Mouse (Mus musculus): ENCODE measurements around the gene Lexm. TPM values are rescaled to one million over a fixed set of nuclear protein-coding genes. Genes with fewer than 3 reads are reported as not detected.

Gene Lexm
- total and polyA plus RNA-seq, 3 experiments, result 0.19 to 0.21 TPM; not detected in 1

DNA sequence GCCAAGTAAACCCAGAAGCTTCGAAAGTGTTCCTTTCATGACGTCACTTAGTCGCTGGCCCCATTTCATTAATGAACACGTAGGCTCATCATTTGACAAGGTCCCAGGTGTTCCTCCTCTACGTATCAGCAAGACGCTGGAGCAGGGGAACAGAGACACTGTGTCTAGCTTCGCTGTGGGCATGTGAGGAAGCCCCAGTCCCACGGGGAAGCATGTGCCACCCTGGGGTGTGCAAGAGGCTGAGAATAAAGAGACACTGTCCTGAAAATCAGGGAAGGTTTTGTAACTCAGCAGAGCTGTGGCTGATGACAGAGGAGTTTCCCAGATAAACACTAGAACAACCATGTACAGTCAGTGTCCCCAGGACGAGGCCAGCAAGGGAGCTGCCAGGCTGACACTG is 20.0 kb downstream of the Lexm start:
- no peak for DNase-seq (ENCODE audit: extremely low read depth)
- TF ChIP-seq GABPA (IDR thresholded peaks at IDR 0.05; ENCODE audit: insufficient replicate concordance, low read depth, low read length) (no peak), USF2 (conservative IDR thresholded peaks at IDR 0.05; ENCODE audit: low read depth, low read length) (no peak), ZMIZ1 (IDR thresholded peaks at IDR 0.05; ENCODE audit: low read depth, low read length) (no peak), ETS1 (conservative IDR thresholded peaks at IDR 0.05; ENCODE audit: low read depth, low read length) (no peak; the same call in 1 of the 2 replicates), MEF2A (IDR thresholded peaks at IDR 0.05; ENCODE audit: borderline replicate concordance, low read depth, low read length) (no peak), JUND (conservative IDR thresholded peaks at IDR 0.05; ENCODE audit: low read depth, low read length) (no peak), BHLHE40 (IDR thresholded peaks at IDR 0.05; ENCODE audit: low read depth, low read length) (peak; percentile 71), MAFK (IDR thresholded peaks at IDR 0.05; ENCODE audit: insufficient replicate concordance, low read length) (no peak), HCFC1 (IDR thresholded peaks at IDR 0.05; ENCODE audit: low read depth, low read length) (no peak)
- no peaks in the 10 kb centered on the region for H3K36me3 ChIP-seq (replicated peaks in 1 of 2; ENCODE audit: control insufficient read depth in 1 of 2, insufficient read depth in 1 of 2, low read length in 1 of 2)
- peaks cover 10% of the 10 kb centered on the region for H3K9me3 ChIP-seq (replicated peaks; ENCODE audit: low read length)
- in situ Hi-C loops (cut with MboI; ENCODE audit: low pct_ligation_motif_present, low pct_unique_long_range_greater_than_20kb, low sequenced_read_pairs) (no loop called here), dilution Hi-C loops (cut with MboI; ENCODE audit: extremely low pct_ligation_motif_present, extremely low pct_unique_long_range_greater_than_20kb, low sequenced_read_pairs) (no loop called here)
- H3K79me2 ChIP-seq (replicated peaks; ENCODE audit: control insufficient read depth, extremely low read depth, insufficient read depth, poor library complexity, severe bottlenecking), result no peaks in the 10 kb centered on the region
- H3K27me3 ChIP-seq (replicated peaks), result no peaks in the 10 kb centered on the region
- peaks cover 12 to 51% of the 10 kb centered on the region in 2 experiments for H3K4me1 ChIP-seq (ENCODE audit: control insufficient read depth in 1 of 2, insufficient read depth in 2 of 2)
- peak overlapping the region; percentile 6; the same call in 1 of the 2 replicates for H3K27ac ChIP-seq (ENCODE audit: insufficient read depth, low read depth)
- 0 out of 2 replicates have a peak overlapping the region, but pooled peaks have one; percentile 12 for H3K4me2 ChIP-seq (ENCODE audit: insufficient read depth, low read depth, poor library complexity, severe bottlenecking)
- H3K4me3 ChIP-seq (replicated peaks in 1 of 3; ENCODE audit: low read depth in 2 of 3, low read length in 2 of 3, poor library complexity in 1 of 3), result no peak overlapping the region
- no peak overlapping the region for H3K9ac ChIP-seq (ENCODE audit: insufficient read depth, low read depth)

DNA sequence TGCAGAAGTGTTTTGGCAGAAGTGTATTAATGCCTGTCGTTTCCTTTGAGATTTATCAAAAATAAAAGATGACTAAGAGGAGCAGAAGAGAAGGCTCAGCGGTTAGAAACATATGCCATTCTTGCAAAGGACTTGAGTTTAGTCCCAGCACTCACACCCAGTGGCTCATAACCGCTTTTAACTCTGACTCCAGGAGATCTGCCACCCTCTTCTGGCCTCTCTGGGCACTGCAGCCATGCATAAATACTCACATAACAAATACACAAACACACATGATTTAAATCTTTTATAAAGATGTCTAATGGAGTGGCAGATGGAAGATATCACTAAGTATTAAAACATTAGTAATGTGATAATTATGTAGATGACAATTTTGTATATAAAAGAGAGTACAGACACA is 20.8 kb downstream of the Lexm start:
- DNase-seq (ENCODE audit: extremely low read depth), result no peak

GRCm38 (mm10) chr4:106593636-106594035 is 23.4 kb downstream of the Lexm start:
- peaks cover 12 to 59% of the 10 kb centered on the region in 2 experiments for H3K4me1 ChIP-seq (ENCODE audit: control insufficient read depth in 1 of 2, insufficient read depth in 2 of 2)

More for the DNA sequence above, 20.8 kb downstream of the Lexm start:
- Histone ChIP-seq H3K4me3 (replicated peaks in 1 of 3; ENCODE audit: low read depth in 2 of 3, low read length in 2 of 3, poor library complexity in 1 of 3) (no peak overlapping the region), H3K36me3 (replicated peaks in 1 of 2; ENCODE audit: control insufficient read depth in 1 of 2, insufficient read depth in 1 of 2, low read length in 1 of 2) (peaks cover 0 to 4% of the 10 kb centered on the region in 2 experiments), H3K9ac (ENCODE audit: insufficient read depth, low read depth) (no peak overlapping the region), H3K27me3 (replicated peaks) (no peaks in the 10 kb centered on the region), H3K27ac (ENCODE audit: insufficient read depth, low read depth) (no peak overlapping the region), H3K79me2 (replicated peaks; ENCODE audit: control insufficient read depth, extremely low read depth, insufficient read depth, poor library complexity, severe bottlenecking) (no peaks in the 10 kb centered on the region), H3K9me3 (replicated peaks; ENCODE audit: low read length) (peaks cover 9% of the 10 kb centered on the region), H3K4me1 (ENCODE audit: control insufficient read depth in 1 of 2, insufficient read depth in 2 of 2) (peaks cover 12 to 55% of the 10 kb centered on the region in 2 experiments), H3K4me2 (ENCODE audit: insufficient read depth, low read depth, poor library complexity, severe bottlenecking) (no peak overlapping the region)
- in situ Hi-C loops (cut with MboI; ENCODE audit: low pct_ligation_motif_present, low pct_unique_long_range_greater_than_20kb, low sequenced_read_pairs) (no loop called here), dilution Hi-C loops (cut with MboI; ENCODE audit: extremely low pct_ligation_motif_present, extremely low pct_unique_long_range_greater_than_20kb, low sequenced_read_pairs) (no loop called here)
- TF ChIP-seq CTCF (conservative IDR thresholded peaks at IDR 0.05 in 1 of 2, IDR thresholded peaks at IDR 0.05 in 1 of 2; ENCODE audit: low read depth in 2 of 2, low read length in 2 of 2), result peak in 1 of 2 experiments; percentile 45; a peak in 3 of 4 replicates
- 0 out of 2 replicates have a peak, but pooled peaks have one; percentile 2 for TF ChIP-seq ZNF384 (IDR thresholded peaks at IDR 0.05; ENCODE audit: low read depth, low read length)
- TF ChIP-seq MXI1 (IDR thresholded peaks at IDR 0.05; ENCODE audit: low read depth, low read length), result no peak
- TF ChIP-seq RAD21 (IDR thresholded peaks at IDR 0.05; ENCODE audit: low read depth, low read length), result peak; percentile 11

More at GRCm38 (mm10) chr4:106593636-106594035, 23.4 kb downstream of the Lexm start:
- peaks cover 6 to 29% of the 10 kb centered on the region in 2 experiments for H3K36me3 ChIP-seq (replicated peaks in 1 of 2; ENCODE audit: control insufficient read depth in 1 of 2, insufficient read depth in 1 of 2, low read length in 1 of 2)
- no peak overlapping the region for H3K9ac ChIP-seq (ENCODE audit: insufficient read depth, low read depth)
- no peak overlapping the region for H3K4me3 ChIP-seq (replicated peaks in 1 of 3; ENCODE audit: low read depth in 2 of 3, low read length in 2 of 3, poor library complexity in 1 of 3)
- dilution Hi-C loops (cut with MboI; ENCODE audit: extremely low pct_ligation_motif_present, extremely low pct_unique_long_range_greater_than_20kb, low sequenced_read_pairs) (no loop called here), in situ Hi-C loops (cut with MboI; ENCODE audit: low pct_ligation_motif_present, low pct_unique_long_range_greater_than_20kb, low sequenced_read_pairs) (no loop called here)
- TF ChIP-seq CTCF (conservative IDR thresholded peaks at IDR 0.05 in 1 of 2, IDR thresholded peaks at IDR 0.05 in 1 of 2; ENCODE audit: low read depth in 2 of 2, low read length in 2 of 2), result peak; percentile 34 to 49
- TF ChIP-seq TBP (conservative IDR thresholded peaks at IDR 0.05; ENCODE audit: low read depth, low read length), result no peak
- no peak overlapping the region for H3K27ac ChIP-seq (ENCODE audit: insufficient read depth, low read depth)
- peaks cover 2% of the 10 kb centered on the region for H3K9me3 ChIP-seq (replicated peaks; ENCODE audit: low read length)
- H3K79me2 ChIP-seq (replicated peaks; ENCODE audit: control insufficient read depth, extremely low read depth, insufficient read depth, poor library complexity, severe bottlenecking), result no peaks in the 10 kb centered on the region
- DNase-seq (ENCODE audit: extremely low read depth), result no peak
- H3K27me3 ChIP-seq (replicated peaks), result no peaks in the 10 kb centered on the region
- H3K4me2 ChIP-seq (ENCODE audit: insufficient read depth, low read depth, poor library complexity, severe bottlenecking), result no peak overlapping the region
